Mouse (Mus musculus): ENCODE measurements at regions not wholly inside any gene's neighbourhood (a gene's known extent, or its start where the extent isn't known, plus 50 kb on each side); places are given as distances from the start of the nearest gene placed in this dataset.

DNA sequence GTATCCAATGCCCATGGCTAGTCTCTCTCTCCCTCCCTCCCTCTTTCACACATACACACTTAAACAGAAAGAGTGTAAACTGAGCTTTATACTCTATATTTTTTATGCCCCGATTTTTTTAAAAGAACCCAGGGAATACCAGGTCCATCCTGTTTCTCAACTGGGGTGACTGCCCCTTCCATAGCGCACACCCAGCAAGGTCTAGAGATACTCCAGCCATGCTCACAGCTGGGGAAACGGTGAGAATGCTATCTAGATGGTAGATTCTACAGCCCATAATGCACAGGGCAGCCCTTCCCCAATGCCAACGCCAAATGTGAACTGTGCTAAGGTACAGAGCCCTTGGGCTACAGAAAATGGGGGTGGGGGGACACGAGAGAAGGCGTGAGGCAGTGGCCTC, 51.2 kb upstream of the Tln2 start:
- DNase-seq (ENCODE audit: low read depth in 2 of 2, low spot score in 2 of 2) = no peak

DNA sequence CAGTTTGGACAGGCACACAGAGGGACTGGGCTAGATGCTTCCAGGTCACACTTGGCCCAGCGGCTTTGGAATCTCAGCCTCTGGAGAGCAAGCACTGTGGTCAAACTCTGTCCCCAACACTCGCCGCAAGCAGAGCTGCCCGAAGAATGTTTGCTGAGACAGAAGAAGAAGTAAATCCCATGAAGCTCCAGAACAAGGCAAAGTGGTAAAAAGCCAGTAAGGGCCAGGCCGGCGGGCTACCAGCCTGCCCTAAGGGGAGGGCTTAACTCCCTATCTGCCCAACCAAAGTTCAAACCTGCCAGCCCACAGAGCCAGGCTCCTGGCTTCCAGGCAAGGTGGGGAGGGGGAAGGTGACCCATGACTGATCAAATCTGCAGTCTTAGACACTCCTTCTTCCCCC, 52.2 kb upstream of the Tln2 start:
- DNase-seq (ENCODE audit: low read depth in 2 of 2, low spot score in 2 of 2) = no peak

DNA sequence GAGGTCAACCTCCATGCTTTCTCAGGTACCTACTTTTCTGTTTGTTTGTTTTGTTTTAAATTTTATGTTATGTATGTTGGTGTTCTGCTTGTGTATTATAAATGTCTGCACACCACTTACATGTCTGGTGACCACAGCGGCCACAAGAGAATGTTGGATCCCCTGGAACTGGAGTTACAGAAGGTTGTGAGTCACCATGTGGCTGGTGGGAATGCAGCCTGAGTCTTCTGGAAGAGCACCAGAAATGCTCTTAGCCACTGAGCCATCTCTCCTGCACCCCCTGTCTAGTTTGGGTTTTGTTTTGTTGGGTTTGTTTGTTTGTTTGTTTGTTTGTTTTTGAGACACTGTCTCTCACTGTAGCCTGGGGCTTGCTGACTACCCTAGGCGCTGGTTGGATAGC, 52.6 kb upstream of the Tln2 start:
- no peak for DNase-seq (ENCODE audit: low read depth in 2 of 2, low spot score in 2 of 2)

DNA sequence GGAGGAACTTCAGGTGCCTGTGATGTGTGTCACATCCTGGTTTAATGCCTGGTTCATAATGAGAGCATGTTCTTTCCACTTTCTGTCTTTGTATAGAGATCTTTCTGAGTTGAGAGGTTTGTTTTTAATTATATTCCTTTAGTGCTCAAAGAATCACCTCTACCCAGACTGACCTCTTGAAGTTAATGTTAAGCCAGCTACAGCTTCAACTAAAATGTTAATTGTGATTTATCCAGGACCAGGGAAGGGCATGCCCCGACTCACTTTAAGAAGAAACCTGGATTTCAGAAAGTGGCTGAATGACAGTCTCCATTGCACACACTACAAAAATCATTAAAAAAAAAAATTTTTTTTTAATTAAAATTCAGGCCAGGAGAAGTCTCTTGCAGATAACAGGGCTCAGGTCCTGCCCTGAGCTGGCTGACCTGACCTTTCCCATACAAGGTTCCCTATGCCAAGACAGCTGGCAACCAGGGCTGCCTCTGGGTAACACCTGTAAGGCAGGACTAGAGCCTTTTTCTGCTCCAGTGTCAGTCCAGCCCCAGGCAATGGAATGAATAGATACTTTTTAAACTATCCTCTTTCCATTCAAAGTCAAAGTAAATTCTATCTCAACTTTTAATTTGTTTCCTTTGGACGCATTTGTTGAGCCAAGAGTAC, 54.7 kb upstream of the Tln2 start:
- DNase-seq (ENCODE audit: low read depth in 2 of 2, low spot score in 2 of 2) = no peak

DNA sequence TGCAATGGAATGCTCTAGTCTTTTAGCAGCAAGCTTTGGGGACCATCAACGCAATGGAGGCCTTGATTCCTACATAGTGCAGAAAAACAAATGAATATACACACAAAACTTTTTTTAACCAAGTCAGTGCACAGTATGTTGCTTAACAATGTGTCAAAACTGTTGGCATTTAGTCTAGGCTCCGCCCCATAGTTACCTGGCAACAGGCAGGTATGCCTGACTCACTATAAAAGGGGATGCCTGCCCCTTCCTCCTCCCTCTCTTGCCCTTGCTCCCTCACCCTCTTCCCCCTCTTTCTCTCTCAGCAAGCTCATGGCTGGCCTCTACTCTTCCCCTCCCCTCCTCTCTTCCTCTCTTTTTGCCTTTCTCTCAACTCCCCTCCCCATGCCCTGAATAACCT, 56.7 kb upstream of the Tln2 start:
- DNase-seq (ENCODE audit: low read depth in 2 of 2, low spot score in 2 of 2) = no peak

DNA sequence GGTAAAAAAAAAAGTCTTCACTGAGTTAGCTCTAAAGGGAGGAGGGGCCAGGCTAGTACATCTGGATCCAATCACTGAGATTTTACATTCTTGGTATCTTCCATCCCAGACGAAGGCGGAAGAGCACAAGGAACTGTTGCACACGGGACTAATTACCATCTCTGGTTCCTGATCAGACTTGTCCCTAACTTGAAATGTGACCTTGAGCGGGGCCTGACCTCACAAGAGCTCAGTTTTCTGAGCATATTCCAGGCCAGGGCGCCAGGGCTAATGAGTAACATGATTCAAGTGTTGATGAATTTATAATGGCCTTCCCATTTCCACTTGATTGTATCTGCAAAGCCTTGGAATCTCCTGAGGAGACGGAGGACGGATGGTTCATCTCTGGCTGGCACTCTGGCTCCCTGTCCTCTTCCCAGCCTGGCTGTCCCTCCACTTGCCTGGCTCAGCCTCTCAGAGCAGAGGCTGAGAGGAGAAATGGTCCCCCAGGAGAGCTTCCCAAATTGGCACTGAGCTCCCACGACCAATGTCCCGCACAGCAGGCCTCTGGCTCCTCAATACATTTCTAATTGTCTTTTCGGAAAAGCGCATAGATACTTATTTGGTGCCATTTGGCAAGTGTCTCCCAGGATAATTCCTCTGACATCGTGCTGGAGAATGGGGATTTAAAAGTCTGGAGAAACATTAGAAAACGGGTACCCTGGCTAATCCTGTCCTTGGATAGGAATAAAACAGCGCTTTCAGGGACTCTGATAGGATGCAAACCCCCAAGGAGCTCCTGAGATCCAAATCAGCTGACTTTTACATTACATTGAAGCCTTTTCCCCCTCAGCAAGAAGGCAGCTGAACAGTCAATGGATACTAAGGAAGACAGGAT, 58.1 kb upstream of the Tln2 start:
- DNase-seq (ENCODE audit: low read depth in 2 of 2, low spot score in 2 of 2) = no peak

DNA sequence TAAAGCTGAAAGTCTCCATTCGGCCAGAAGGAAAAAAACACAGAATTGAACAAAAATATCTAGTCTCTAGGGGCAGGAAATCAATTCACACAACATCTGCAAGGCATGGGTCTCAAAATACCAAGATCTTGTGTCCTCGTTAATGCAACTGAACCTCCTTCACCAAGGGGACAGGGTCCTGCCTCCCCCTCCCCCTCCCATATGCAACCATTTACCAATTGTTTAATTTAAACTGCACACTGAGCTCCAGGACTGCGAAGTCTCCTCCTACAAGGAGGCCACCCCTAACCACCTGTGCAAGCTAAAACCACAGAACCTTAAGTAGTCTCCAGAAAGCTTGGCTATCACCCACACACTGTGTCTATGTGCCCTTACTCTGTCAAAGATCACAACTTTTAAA, 61.4 kb upstream of the Tln2 start:
- no peak for DNase-seq (ENCODE audit: low read depth in 2 of 2, low spot score in 2 of 2)

DNA sequence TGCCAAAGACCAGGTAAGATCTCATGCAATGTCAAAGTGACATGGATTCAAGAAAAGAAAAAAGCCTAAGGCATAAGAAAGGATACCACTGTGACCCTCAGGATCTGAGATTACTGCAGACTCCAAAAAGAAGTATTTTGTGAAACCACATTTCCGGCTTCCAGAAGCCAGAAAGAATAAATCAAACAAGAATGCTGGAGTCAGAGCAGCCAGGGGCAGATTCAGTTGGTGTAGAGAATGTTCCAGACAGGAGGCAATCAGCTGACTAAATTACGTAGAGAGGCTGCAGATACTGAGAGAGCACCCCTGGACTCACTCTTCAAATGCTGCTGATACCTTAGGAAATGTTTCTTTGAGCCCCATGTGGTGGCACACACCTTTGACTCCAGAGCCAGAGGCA, 67.7 kb upstream of the Tln2 start:
- no peak for DNase-seq (ENCODE audit: low read depth in 2 of 2, low spot score in 2 of 2)

DNA sequence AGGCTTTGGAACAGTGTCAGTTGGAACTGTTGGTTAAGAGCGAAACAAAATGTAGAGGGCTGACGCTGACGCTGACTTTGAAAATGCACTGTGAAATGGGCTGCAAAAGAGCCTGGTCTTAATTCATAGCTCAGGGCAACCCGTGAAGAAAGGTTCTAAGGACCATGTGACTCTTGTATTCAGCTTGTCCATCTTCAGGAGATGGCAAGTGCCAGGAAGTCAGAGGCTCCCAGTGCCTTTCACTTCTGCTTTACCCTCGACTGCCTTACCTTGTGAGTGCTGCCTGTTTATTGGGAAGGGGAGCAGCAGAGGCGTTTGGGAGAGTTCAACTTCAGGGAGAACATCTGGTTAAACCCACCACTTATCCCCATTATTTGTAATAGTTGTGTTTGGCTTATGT, 70.1 kb upstream of the Tln2 start:
- no peak for DNase-seq (ENCODE audit: low read depth in 2 of 2, low spot score in 2 of 2)

DNA sequence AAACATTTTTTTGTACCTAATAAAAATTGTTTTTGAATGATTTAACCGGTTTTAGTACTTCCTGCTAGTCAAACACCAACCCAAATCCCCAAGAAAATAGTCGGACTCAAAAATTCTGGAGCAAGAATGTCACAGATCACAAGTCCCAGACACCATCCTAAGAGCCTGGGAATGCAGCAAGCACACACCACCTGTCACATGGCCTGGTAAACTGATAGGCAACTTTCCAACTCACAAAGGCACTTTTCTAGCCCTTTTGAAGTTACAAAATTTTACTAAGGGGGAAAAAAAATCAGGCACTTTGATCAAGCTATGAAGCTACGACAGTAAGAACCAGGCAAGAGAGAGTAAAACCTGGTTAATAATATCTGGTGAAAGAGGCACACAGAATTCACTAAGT, 70.7 kb upstream of the Tln2 start:
- DNase-seq (ENCODE audit: low read depth in 2 of 2, low spot score in 2 of 2) = no peak

DNA sequence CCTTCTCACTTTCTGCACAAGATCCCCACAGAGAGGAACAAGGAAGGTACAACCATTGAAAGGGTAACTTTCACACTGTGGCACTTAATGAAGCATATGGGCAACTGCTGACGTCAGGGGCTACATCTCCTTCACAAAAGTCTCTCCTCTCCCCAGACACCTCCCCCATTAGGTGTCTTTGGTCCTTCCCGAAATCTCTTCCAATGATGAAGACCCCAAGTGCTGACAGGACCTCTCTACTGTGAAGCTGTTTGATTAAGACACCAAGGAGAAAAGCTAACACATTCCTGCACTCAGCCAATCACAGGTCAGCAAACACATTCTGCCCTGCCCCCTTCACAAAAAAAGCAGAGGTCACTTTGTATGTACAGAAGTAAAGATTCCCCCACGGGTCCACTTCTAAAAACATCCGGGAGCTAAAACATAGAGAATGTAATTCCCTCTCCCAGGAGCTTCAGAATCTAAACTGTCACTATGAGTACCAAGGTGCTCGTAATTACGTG, 72.3 kb upstream of the Tln2 start:
- DNase-seq (ENCODE audit: low read depth in 2 of 2, low spot score in 2 of 2) = no peak

DNA sequence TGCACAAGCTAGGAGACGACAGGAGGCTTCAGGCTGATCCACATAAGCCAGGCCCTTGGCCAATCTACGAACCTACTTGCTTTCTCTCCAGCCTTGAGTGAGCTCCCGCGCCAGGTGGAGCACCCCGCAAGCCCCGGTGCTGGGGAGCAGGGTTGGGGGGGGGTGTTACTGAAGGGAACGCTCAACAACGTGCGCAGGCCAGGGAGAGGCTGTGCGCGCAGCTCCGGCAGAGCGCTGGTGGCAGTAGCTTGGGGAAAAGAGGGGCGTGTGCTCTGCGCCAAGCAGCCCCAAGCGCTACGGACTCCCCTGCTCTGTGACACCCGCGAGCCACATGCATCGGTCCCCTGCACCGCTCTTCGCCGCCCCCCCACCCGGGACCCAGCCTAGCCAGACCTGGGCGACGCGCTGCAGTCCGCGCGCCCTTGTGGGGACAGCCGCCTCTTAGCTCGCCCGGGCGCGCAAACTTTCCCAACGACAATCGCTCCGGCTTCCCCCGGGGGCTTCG, 73.1 kb upstream of the Tln2 start:
- DNase-seq (ENCODE audit: low read depth in 2 of 2, low spot score in 2 of 2) = no peak

DNA sequence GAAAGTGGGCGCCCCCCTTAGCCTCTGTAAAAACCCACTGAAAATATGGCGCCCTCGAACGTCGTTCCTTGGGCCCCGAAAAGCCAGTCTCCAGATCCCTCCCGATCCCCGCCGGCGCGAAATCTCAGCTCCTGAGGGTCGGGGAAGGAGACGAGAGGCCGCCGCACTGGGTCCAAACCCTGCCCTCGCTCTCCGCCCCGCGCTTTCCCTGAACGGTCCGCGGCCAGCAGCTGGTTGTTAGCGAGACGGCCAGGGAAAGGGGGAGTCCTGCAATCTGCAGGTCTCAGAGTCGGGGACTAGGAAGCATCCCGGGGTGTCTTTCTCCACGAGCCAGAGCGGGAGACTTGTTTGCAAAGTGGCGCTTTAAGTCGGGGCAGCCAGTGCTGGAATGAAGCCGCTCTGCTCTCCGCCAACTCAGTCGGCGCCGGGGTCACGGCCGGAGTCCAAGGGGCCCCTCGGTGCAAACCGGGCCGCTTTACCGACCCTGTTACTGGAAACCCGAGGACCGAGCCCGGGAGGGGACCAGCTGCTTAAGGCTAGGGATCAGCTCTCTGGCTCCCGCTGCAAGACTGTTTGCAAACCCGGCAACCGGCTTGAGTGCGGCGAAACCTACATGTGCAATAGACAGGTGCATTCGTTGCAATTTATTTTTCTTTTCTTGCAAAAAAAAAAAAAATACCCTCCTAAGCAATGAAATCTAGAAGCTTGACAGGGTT, 73.7 kb upstream of the Tln2 start:
- no peak for DNase-seq (ENCODE audit: low read depth in 2 of 2, low spot score in 2 of 2)

DNA sequence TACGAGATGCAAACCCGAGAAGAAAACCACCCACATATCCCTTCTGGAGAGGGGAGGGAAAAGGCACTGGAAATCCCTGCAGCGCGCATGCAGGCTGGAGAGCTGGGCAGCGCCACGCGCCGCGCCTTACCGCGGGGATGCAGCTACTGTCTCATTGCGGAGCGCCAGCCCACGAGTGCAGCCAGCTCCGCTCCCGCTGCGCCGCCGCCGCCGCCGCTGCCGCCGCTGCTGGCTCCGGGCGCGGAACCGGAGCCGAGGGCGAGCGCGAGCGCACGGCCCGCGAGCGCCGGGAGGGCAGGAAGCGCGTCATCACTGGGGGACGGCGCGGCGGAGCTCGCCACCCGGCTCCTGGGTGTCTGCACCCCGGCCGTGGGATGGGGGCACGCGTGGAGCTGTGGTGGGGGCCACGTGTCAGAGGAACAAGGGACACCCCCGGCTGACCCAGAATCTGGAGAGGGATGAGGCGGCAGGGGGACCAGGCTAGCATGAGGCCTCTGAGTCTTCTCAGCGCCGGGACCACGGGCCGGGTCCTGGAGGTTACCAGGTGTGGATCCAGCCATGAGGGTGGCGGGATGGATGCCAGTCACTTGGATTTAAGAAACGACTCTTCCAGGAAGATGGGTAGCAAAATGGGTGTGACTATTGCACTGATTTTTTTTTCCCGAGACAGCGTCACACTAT, 74.4 kb upstream of the Tln2 start:
- no peak for DNase-seq (ENCODE audit: low read depth in 2 of 2, low spot score in 2 of 2)

DNA sequence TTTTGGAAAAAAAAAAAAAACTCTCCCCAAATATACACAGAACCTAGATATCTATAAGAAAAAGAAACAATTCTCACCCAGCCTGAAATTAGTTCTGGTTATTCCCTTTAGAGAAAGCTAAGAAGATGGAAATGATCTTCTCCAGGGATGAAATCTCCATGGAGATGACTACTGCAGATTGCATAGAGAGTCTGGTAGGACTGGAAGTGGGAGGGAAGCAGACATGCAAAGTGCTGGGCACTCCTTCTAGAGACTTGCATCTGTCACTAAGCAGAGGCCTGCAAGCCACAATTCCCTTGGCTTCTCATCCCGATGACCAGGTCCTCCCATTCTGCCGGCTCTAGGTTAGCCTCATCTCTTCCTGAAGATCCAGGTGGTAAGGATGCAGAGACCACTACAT, 87.3 kb upstream of the Tln2 start:
- no peak for DNase-seq (ENCODE audit: low read depth in 2 of 2, low spot score in 2 of 2)

DNA sequence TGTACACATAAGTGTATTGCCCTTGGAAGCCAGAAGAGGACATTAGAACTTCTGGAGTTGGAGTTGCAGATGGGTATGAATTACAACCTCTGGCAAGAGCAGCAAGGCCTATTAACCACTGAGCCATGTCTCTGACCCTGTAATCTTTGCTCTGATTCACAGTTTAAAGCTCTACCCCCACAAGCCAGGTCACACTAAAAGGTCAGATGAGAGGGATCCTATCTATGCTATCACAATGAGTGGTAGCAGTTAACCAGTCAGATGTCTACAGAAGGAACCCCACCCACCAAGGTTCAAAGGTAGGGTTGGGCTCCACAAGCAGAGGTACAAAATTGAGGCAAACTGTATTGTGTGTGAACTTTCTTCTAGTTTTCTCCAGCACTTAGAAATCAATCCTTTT, 94.5 kb upstream of the C2cd4b start:
- DNase-seq (ENCODE audit: low read depth in 2 of 2, low spot score in 2 of 2) = no peak

DNA sequence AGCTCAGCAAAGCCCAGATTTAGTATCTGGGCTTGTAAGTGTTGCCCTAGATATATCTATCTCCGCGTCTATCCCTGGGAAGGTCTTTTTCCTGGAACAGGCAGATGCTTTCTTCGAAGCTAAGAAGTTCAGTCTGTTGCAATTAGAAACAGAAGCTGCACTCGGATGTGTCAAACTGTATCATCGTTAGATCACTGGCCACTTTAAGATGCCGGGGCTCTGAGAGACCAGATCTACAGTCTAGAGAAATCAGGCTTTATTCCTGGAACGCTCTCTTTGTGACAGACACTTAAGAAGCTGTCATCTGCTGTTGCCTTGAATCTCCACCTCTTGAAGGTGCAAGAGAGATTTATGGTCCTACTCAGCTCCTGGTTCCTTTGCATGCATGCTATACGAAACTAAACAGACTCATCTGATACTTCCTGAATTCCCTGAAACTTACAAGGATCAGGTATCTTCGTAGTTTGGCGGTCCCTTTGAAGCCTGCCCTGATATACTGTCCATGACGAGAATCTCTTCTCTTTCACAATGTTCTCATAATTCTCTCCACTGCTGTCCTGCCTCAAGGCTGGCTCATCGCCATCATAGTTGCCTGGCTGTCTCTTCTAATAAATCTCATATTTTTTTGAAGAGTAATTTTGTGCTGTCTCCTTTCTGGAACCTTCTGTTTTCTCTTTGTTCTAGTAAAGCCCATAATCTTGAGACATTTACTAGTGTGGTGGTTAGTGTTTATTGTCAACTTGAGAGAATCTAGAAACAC, 88.8 kb upstream of the C2cd4b start:
- DNase-seq (ENCODE audit: low read depth in 2 of 2, low spot score in 2 of 2) = no peak

DNA sequence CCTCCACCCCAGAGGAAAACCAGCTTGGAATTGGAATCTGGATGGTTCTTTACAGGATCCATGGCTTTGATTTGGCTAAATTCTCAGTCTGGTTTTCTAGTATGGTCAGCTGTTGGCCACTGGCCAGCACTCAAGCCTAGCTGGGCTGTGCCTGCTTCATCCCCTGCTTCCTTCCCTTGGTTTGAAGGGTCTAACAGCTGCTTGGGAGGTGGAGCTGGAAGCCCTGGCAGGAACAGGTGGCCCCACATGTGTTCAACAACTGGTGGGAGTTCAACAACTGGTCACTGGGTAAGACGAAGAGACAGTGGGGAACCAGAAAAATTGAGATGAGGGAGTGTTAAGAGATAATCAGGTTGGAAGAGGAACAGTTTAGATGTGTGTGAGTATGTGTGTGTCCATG, 82.3 kb upstream of the C2cd4b start:
- DNase-seq (ENCODE audit: low read depth in 2 of 2, low spot score in 2 of 2) = no peak

DNA sequence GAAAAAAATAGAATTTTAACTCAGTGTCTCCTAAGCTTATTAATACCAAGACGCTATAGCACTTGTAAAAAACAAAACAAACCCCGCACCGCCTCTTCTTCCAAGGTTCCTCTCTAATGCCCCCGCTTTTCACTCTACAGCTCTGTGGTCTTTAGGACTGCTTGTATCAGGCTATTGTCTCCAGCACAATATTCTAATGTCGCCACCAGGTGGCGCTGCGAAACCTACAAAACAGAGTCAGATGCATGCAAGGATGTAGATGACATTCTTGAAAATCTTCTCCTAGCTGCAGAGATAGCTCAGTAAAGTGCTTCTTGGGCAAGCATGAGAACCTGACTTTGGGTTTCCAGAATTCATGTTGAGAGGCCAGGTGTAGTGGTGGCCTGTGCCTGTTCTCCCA, 75.9 kb upstream of the C2cd4b start:
- peak in 1 of 2 experiments; percentile 1 for DNase-seq (ENCODE audit: low read depth in 2 of 2, low spot score in 2 of 2)

DNA sequence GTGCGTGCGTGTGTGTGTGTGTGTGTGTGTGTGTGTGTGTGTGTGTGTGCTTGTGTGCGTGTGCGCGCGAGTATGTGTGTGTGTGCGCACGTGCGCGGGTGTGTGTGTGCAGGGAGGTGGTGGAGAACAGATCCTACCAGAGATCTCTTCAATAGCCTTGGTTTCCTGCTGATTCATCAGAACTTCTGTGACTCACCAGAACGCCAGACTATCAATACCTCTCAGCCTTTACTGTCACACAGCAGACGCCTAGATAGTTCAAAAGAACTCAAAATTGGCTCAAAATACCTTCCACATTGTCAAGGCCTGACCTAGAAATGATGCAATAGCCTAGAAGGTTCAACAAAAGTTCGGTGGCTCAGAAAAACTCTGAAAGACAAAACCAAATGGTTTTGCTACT, 66.8 kb upstream of the C2cd4b start:
- no peak for DNase-seq (ENCODE audit: low read depth in 2 of 2, low spot score in 2 of 2)

DNA sequence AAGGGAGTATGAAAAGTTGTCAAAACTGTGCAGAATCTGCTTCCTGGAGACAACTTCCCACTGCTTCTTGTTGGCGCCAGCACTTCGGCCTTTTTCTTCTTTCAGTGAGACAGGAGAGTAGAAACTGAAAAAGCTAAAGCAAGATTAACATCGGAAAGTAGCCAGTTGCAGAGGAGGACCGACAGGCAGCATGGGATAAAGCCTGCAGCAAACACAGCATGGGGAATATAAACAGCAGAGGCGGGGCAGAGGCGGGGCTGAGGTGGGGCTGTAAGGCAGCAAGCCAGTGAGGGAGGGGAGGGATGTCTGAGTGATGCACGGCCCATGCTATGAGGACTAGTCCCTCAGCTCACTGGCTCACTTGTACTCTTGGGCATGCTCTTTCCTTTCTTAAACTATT, 65.5 kb upstream of the C2cd4b start:
- DNase-seq (ENCODE audit: low read depth in 2 of 2, low spot score in 2 of 2) = no peak

Data from CD8-positive naive resting alpha-beta T cell, adult 2 months (primary cell).